Mouse (Mus musculus) stomach, postnatal 0 days (tissue): ENCODE data around the gene Tmem107. TPM values are rescaled to one million over a fixed set of nuclear protein-coding genes. Genes with fewer than 3 reads are reported as not detected.

Source experiments
- ATAC-seq: fragments of 200-750 bp; cut with Nextera tagmentation; 2 replicates; pipeline ENCODE4 v1.8.0; 2017; ENCODE audit not compliant: low FRiP score, low TSS enrichment
- DNase-seq: peaks from one replicate; pipeline ENCODE4 v3.0.0-alpha.2; 2016; ENCODE audit warnings: low spot score
- H3K27ac ChIP-seq: fragments of 300-500 bp; sonication (generic); replicated peaks from 2 replicates; pipeline ENCODE4 v1.5.1; 2014; ENCODE audit warnings: mild to moderate bottlenecking, control low read depth
- H3K27me3 ChIP-seq: fragments of 300-500 bp; sonication (generic); 2 replicates; pipeline ENCODE4 v1.6.1; 2014; ENCODE audit warnings: low read length; ENCODE audit not compliant: control insufficient read depth, insufficient read depth
- H3K36me3 ChIP-seq: fragments of 300-500 bp; sonication (generic); 2 replicates; pipeline ENCODE4 v1.6.1; 2014; ENCODE audit warnings: low read length, mixed read lengths; ENCODE audit not compliant: control insufficient read depth, insufficient read depth
- H3K4me1 ChIP-seq: fragments of 300-500 bp; sonication (generic); replicated peaks from 2 replicates; pipeline ENCODE4 v1.6.1; 2014; ENCODE audit warnings: antibody characterized with exemption; ENCODE audit not compliant: control insufficient read depth, insufficient read depth
- H3K4me2 ChIP-seq: fragments of 300-500 bp; sonication (generic); replicated peaks from 2 replicates; pipeline ENCODE4 v1.6.1; 2014; ENCODE audit warnings: low read depth, mild to moderate bottlenecking, control low read depth, moderate library complexity
- H3K4me3 ChIP-seq: fragments of 300-500 bp; sonication (generic); 2 replicates; pipeline ENCODE4 v1.5.1; 2014; ENCODE audit warnings: low read depth, low read length, control low read depth
- H3K9ac ChIP-seq: fragments of 300-500 bp; sonication (generic); 2 replicates; pipeline ENCODE4 v1.6.1; 2014; ENCODE audit warnings: mild to moderate bottlenecking, low read length, control low read depth, mixed read lengths
- H3K9me3 ChIP-seq: fragments of 300-500 bp; sonication (generic); 2 replicates; pipeline ENCODE4 v1.6.1; 2016; ENCODE audit warnings: low read length; ENCODE audit not compliant: control insufficient read depth
- CTCF ChIP-seq: IDR thresholded peaks from 2 replicates; pipeline ENCODE4 v1.5.1; 2016; ENCODE audit warnings: antibody characterized with exemption, low read depth, mild to moderate bottlenecking, moderate library complexity
- EP300 ChIP-seq: optimal IDR thresholded peaks from 2 replicates; pipeline ENCODE3; 2016; ENCODE audit warnings: antibody characterized with exemption
- WGBS: fragments of 180-500 bp; shearing (Covaris S2); extraction: QIAGEN DNeasy Blood & Tissue Kit; methylation state at CpG from one replicate; pipeline ENCODE4 v1.1.7; 2014; 5-methylcytosine and 5-hydroxymethylcytosine counted together
- polyA plus RNA-seq: library from polyadenylated mRNA; unstranded; fragments of >200 nt; fragmentation: Nextera tagmentation; extraction: Ambion mirVana; gene quantifications from 2 replicates; pipeline ENCODE4 v1.2.1, GENCODE M21; 2015

Tmem107 gene
- polyA plus RNA-seq, 1 experiment from 2014 or later: 30.8 TPM

DNA sequence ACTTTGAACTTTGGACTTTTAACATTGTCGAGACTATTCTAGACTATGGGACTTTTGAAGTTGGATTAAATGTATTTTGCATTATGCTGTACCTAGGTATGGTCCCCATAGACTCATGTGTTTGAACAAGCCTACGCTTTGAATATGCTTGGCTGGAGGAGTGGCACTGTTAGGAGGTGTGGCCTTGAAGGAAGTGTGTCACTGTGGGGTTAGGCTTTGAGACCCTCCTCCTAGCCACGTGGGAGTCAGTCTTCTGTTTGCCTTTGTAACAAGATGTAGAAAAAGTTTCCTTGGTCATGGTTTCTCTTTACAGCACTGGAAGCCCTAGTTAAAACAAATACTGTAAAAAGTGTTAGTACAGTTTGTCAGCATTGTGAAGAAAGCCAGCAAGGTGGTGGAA lies 16.8 kb upstream of the Tmem107 start:
- no peaks in the 10 kb centered on the region for H3K4me1 ChIP-seq
- no peak overlapping the region for H3K4me2 ChIP-seq
- H3K4me3 ChIP-seq: no peak overlapping the region
- H3K36me3 ChIP-seq: no peaks in the 10 kb centered on the region
- TF ChIP-seq EP300 (no peak), CTCF (no peak)
- H3K27ac ChIP-seq: no peak overlapping the region
- H3K9me3 ChIP-seq: no peaks in the 10 kb centered on the region
- no peaks in the 10 kb centered on the region for H3K27me3 ChIP-seq
- DNase-seq (peak; percentile 67), ATAC-seq (peak; percentile 88)
- 42% methylated on average over 3 of the region's 3 CpGs for WGBS
- no peak overlapping the region for H3K9ac ChIP-seq

DNA sequence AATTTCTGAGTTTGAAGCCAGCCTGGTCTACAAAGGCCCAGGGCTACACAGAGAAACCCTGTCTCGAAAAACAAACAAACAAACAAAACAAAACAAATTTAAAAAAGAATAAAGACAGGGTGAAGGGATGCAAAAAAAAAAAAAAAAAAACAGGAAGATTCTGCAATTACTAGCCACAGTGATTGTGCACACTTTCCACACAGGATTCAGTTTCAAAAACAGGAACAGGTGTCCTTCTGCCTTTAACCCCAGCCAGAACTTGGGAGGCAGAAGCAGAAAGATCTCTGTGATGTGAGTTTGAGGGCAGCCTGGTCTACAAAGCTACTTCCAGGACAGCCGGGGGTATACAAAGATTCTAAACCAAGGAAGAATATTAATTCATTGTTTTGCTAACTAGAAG lies 12.3 kb upstream of the Tmem107 start:
- Histone ChIP-seq H3K4me3 (peak overlapping the region; percentile 97), H3K9ac (peak overlapping the region; percentile 71; the same call in 1 of the 2 replicates), H3K27ac (peak overlapping the region; percentile 90; the same call in 1 of the 2 replicates), H3K4me2 (peak overlapping the region; percentile 67), H3K9me3 (no peaks in the 10 kb centered on the region), H3K27me3 (no peaks in the 10 kb centered on the region), H3K36me3 (no peaks in the 10 kb centered on the region), H3K4me1 (peaks cover 2% of the 10 kb centered on the region; the same call in 1 of the 2 replicates)
- ATAC-seq (no peak), DNase-seq (no peak)
- TF ChIP-seq CTCF (no peak), EP300 (no peak)
- 58% methylated on average over 2 of the region's 2 CpGs for WGBS

DNA sequence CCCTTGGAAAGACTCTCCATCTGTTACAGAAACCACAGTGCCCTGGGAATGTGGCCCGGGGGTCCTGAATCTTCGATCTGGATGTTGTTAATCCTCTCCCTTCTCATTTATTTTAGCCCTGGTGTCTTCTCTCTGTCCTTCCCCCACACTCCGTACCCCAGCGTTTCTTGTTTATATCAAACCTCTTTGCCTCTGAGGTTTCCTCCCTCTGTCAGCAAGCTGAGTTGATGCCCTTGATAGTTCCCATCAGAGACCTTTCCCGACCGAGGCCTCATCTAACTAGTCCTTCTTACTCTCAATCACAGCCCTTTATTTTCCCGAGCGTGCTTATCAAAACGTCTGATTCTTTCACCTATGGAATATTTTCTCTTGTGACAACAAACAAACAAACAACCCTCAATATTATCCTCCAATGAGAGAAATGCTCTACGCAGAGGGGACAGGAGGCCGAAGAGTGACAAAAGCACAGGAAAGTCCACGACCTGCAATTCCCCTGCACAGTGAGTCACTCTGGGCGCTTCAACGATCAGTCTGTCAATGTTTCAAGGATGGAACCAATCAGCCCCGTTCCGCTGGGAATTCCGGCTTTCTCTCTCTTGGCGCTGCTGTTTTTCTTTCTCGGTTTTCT lies 11.8 kb upstream of the Tmem107 start:
- Histone ChIP-seq H3K9me3 (no peaks in the 10 kb centered on the region), H3K4me1 (peaks cover 2% of the 10 kb centered on the region; the same call in 1 of the 2 replicates), H3K4me2 (peak overlapping the region; percentile 67), H3K36me3 (no peaks in the 10 kb centered on the region), H3K4me3 (peak overlapping the region; percentile 97), H3K27ac (peak overlapping the region; percentile 90), H3K9ac (peak overlapping the region; percentile 71), H3K27me3 (no peaks in the 10 kb centered on the region)
- ATAC-seq (peak; percentile 7), DNase-seq (no peak)
- 1% methylated on average over 19 of the region's 19 CpGs for WGBS
- TF ChIP-seq EP300: no peak
- no peak for TF ChIP-seq CTCF

DNA sequence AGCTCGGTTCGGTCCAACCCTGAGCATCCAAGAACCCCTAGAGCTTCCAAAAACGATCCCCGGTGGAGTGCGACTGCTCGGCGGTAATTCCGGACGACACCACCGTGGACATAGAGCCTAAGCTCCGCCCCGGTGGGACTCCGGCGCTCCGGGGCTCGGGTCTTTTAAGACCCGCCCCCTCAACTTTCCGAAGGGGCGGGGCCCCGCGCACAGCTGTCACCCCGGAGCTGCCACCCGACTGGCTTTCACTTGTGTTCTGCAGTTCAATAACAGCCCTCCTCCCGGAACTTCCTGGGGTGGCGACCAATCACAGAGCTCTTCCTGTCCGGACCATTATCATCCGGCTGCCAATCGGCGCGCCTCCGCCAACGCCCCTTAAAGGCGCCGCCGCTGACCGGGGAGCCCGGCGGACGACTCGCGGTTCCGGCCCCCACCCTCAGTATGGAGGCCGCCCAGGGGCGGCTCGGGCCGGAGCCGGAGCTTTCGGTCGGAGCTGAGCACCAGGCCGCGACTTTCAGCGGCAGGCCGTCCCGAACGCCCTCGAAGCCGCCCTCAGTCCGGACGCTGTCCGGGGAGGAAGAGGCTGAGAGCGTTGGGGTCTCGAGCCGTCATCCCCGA lies 11.1 kb upstream of the Tmem107 start, which contains the start of gene Borcs6:
TSS of gene Borcs6 (plus strand) at position 361 of the 618 bp plus-strand sequence.
- DNase-seq: peak; percentile 95
- peak within 1 kb of the TSS; percentile 85 for H3K4me2 ChIP-seq
- TF ChIP-seq EP300: peak; percentile 28
- no peak for TF ChIP-seq CTCF
- H3K9ac ChIP-seq: peak within 1 kb of the TSS; percentile 95
- WGBS: under 1% methylated on average over 64 of the region's 64 CpGs
- no peaks in the 10 kb centered on the region for H3K27me3 ChIP-seq
- peak within 1 kb of the TSS; percentile 98 for H3K27ac ChIP-seq
- H3K4me1 ChIP-seq: peaks cover 2% of the 10 kb centered on the region; the same call in 1 of the 2 replicates
- no peaks in the 10 kb centered on the region for H3K9me3 ChIP-seq
- peak; percentile 94 for ATAC-seq
- peak within 1 kb of the TSS; percentile 97 for H3K4me3 ChIP-seq
- H3K36me3 ChIP-seq: no peaks in the 10 kb centered on the region

DNA sequence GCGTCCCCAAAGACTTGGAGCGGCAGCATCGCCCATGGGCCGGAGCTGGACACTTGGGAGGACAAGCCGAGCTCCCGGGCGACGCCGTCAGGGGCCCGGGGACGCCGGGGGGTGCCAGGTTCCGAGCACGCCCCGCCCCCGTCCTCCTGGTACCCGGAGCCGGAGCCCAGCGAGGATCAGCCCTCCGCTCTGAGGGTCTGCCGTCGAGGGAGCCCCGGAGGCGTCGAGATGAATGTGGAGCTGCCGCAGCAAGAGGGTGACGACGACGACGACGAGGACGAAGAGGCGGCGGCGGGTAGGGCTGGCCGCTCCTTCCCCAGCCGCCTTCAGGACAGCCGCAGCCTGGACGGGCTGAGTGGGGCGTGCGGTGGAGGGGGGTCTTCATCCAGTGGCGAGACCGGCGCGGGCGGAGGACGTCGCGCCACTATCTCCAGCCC lies 10.6 kb upstream of the Tmem107 start:
- peak overlapping the region; percentile 98 for H3K27ac ChIP-seq
- under 1% methylated on average over 47 of the region's 49 CpGs for whole genome bisulfite sequencing
- H3K4me2 ChIP-seq: peak overlapping the region; percentile 85
- TF ChIP-seq CTCF (peak; percentile 1; the same call in 1 of the 2 replicates), EP300 (no peak)
- ATAC-seq (peak; percentile 14), DNase-seq (no peak)
- peaks cover 2% of the 10 kb centered on the region; the same call in 1 of the 2 replicates for H3K4me1 ChIP-seq
- no peaks in the 10 kb centered on the region for H3K36me3 ChIP-seq
- H3K4me3 ChIP-seq: peak overlapping the region; percentile 97
- no peaks in the 10 kb centered on the region for H3K9me3 ChIP-seq
- peak overlapping the region; percentile 95 for H3K9ac ChIP-seq
- no peaks in the 10 kb centered on the region for H3K27me3 ChIP-seq
